Mouse (Mus musculus) mouse embryonic stem cell (cell line): ENCODE data around the gene Jmjd8.

Experiments
- in situ Hi-C, 2 experiments: fragments of 300-500 bp; cut with MboI; formaldehyde crosslinking; loops; 1 replicate in 1 of 2; 3 replicates in 1 of 2; pipeline ENCODE4 v1.14.3; 2019 to 2020; ENCODE audit warnings: low sequenced_read_pairs in 2 of 2, low pct_unique_long_range_greater_than_20kb in 1 of 2, mixed read lengths in 1 of 2; ENCODE audit not compliant: unreplicated experiment in 1 of 2

Jmjd8 gene

GRCm38 (mm10) chr17:25841117-25841880 is 12.6 kb downstream of the Jmjd8 start, which contains the start of gene Gm20683:
Gm20683 (minus strand) TSS chr17:25841763.
- in situ Hi-C loops, result no loop called here

GRCm38 (mm10) chr17:25842509-25842908 is 13.8 kb downstream of the Jmjd8 start:
- in situ Hi-C loops, result no loop called here

GRCm38 (mm10) chr17:25843122-25843521 is 14.5 kb downstream of the Jmjd8 start:
- in situ Hi-C loops, result no loop called here

GRCm38 (mm10) chr17:25843636-25844395 is 15.1 kb downstream of the Jmjd8 start:
- in situ Hi-C loops, result no loop called here

GRCm38 (mm10) chr17:25844396-25844901 is 15.8 kb downstream of the Jmjd8 start, which contains the start of gene Rhot2:
Rhot2 (minus strand) TSS chr17:25844851.
- in situ Hi-C loops, result no loop called here

GRCm38 (mm10) chr17:25860229-25860628 is 31.6 kb downstream of the Jmjd8 start:
- in situ Hi-C loops, result no loop called here

GRCm38 (mm10) chr17:25860832-25861703 is 32.4 kb downstream of the Jmjd8 start, which contains the start of gene Wdr90:
Wdr90 (minus strand) TSS chr17:25861501.
- in situ Hi-C loops, result no loop called here

- in situ Hi-C loops, result no loop called here
Observed at GRCm38 (mm10) chr17:25861704-25862612, 33.3 kb downstream of the Jmjd8 start.

- in situ Hi-C loops, result no loop called here
Observed at GRCm38 (mm10) chr17:25863681-25864080, 35.0 kb downstream of the Jmjd8 start.

GRCm38 (mm10) chr17:25864311-25864710 is 35.6 kb downstream of the Jmjd8 start:
- in situ Hi-C loops, result no loop called here

- in situ Hi-C loops, result no loop called here
Observed at GRCm38 (mm10) chr17:25865288-25865687, 36.6 kb downstream of the Jmjd8 start.

GRCm38 (mm10) chr17:25866172-25866571 is 37.5 kb downstream of the Jmjd8 start:
- in situ Hi-C loops, result no loop called here

- in situ Hi-C loops, result no loop called here
Observed at GRCm38 (mm10) chr17:25867509-25867835, 38.8 kb downstream of the Jmjd8 start.

- in situ Hi-C loops, result no loop called here
Observed at GRCm38 (mm10) chr17:25867836-25868600, 39.4 kb downstream of the Jmjd8 start.

- in situ Hi-C loops, result no loop called here
Observed at GRCm38 (mm10) chr17:25868601-25869191, 40.0 kb downstream of the Jmjd8 start, which contains the start of gene Mcrip2. Mcrip2 (minus strand) TSS chr17:25868764.

- in situ Hi-C loops, result no loop called here
Observed at GRCm38 (mm10) chr17:25869498-25869897, 40.8 kb downstream of the Jmjd8 start.

- in situ Hi-C loops, result no loop called here
Observed at GRCm38 (mm10) chr17:25869954-25870353, 41.3 kb downstream of the Jmjd8 start.
